Mouse (Mus musculus) kidney, adult 8-10 months (tissue): Measurements from ENCODE around the gene Fkbp5.

Source experiments
- DNase-seq, 2 experiments: peaks; one replicate each; pipeline ENCODE4 v3.0.0; 2022

Fkbp5 gene

DNA sequence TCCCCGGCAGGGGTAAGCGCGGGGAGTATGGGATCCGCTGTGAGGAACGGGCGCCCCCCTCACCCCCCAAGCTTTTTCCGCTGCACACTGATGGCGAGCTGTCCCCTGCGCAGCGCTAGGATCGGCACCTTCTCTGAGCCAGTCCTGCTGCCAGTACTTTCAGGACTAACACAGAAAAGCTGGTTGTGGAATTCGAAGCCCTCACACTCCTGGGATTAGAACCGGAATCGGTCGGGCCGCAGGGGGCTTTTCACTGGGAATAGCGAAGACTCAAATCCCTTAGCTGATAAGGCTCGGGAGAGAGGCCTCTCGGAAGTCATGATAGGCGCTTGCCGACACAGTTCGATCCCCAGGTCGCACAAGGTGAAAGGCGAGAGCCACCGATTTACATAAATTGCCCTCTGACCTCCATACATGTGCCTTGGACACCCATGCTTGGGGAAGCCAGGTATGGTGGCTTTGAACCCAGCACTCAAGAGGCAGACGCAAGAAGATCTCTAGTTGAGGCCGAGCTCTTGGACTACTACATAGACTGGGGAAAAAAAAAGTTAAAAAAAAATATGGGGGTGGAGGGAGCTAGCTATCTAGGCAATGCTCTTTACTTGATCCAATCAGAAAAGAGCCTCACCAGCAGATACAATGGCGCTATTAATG lies 6.2 kb upstream of the Fkbp5 start:
- no peak for DNase-seq

DNA sequence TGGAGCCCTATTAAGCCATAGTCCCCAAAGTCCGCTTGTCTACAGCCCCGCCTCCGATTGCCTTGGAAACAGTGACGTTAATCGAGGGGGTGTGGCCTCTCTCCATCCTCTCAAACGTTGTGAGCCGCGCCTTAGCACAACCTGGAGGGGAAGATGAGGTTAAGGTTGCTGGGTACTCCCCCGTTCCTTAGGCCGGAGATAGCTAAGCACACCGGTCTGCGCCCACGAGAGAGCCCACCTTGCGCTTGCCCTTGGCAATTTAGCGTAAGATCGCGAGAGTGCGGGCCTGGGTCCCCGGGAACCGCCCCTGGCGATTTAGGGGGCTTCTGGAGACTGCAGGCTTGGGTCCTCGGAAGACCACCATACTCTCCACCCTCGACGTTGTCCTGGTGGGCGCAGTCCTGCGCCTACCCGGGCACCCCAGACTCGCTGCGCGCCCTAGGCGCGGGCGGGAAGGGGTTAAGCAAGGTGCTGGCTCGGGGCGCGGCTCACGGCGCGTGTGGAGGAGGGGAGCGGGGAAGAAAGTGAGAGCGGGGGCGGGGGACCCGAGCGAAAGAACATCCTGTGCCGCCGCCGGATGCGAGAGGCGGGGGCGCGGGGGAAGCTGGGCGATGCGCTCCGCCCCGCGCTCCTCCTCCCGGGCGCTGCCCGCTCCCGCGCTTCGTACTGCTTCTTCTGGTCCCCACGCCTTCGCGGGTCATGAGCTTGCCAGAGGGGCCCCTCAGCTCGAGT lies 5.5 kb upstream of the Fkbp5 start:
- DNase-seq, result peak; percentile 93 to 98

DNA sequence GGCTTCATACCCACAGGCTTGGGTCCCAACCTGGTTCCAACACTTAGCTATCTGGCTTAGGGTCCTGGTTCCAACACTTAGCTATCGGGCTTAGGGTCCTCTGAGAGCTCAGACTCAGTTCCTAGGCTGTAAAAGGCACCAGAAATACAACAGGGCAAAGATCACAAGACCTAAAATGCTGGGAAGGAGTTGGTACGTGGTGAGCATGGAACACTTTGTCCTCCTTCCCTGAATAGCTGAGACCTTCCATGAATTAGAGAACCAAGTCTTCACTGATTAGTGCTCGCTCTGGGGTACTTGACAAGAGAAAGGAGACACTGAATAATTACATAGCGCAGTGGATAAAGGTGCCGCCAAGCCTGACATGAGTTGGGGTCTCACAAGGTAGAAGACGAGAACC lies 4.6 kb upstream of the Fkbp5 start:
- DNase-seq, result peak in 1 of 2 experiments; percentile 51

DNA sequence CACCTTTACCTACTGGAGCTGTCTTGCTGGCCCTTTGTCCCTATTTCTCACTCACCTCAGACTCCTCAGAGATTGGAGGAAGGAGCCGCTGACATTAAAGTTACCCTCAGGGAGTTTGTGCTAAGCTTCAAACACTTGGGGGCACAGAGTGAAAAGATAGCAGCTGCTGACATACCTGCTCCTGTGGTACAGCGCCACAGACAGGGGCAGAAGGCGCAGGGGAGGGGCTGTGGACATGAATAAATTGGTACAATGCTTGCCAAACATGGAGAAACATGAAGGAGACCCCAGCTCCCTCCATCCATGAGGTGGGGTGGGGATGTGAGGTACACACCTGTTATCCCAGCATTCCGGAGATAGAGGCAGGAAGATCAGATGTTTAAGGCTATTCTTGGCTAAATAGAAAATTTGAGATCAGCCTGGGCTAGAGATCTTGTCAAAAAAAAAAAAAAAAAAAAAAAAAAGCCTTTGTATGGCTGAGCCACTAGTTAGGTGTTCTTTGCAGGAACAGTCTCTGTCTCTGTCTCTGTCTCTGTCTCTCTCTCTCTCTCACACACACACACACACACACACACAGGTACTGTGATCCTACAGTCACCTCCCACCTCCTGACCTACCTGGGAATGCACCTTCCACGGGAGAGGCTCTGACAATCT lies 3.9 kb upstream of the Fkbp5 start:
- no peak for DNase-seq

DNA sequence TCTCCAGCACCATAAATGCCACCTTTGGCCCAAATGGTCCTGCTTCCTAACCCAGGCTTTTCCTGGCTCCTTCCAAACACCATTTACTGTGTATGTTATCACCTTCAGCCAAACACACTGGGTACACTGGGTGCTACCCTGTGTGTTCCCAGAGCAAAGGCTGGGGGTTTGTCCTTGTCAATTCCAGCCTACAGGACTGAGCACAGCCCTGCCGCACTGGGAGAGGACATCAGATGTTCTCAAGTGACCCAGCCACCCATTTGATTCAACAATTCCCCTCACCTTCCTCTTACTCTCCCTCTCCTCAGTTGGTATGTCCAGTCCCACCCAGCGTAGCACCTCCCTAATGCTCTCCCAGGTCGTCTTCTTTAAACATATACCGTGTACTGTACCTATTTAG lies 3.2 kb upstream of the Fkbp5 start:
- no peak for DNase-seq

DNA sequence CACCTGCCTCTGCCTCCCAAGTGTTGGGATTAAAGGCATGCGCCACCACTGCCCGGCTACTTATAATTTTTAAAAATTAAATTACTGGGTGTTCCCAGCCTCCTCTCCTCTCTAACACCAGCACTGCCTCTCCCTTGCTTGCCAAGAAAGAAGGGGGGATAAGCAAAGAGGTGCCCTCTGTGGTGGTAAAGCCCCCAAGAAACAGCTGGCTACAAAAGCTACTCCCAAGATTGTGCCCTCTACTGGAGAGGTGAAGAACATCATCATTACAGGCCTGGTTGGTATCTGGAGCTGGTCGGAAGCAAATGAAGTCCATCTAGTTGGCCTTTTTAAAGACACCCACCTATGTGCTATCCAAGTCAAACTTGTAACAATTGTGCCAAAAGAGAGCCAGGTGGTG lies 2.5 kb upstream of the Fkbp5 start:
- DNase-seq, result no peak

DNA sequence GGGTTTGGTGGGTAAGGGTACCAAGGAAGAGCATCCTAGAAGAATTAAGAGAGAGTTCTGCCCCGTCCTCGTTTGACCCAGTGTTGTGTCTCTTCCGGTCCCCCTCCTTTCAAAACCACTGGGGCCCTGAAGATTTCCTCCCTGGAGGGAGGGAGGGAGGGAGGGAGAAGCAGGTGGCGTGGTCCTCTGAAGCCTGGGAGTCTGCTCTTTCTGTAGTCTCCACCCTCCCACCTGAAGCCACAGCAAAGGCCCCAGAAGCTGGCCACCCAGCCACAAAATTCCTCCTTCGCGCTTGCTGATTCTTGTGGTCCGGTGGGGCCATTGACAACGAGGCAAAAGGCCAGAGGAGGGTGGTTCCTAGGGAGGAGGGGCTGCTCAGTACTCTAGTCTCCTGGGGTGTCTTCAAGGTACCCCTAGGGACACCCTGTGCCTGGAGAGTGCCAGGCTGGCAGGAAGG lies 1.3 kb upstream of the Fkbp5 start:
- peak in 1 of 2 experiments; percentile 60 for DNase-seq

DNA sequence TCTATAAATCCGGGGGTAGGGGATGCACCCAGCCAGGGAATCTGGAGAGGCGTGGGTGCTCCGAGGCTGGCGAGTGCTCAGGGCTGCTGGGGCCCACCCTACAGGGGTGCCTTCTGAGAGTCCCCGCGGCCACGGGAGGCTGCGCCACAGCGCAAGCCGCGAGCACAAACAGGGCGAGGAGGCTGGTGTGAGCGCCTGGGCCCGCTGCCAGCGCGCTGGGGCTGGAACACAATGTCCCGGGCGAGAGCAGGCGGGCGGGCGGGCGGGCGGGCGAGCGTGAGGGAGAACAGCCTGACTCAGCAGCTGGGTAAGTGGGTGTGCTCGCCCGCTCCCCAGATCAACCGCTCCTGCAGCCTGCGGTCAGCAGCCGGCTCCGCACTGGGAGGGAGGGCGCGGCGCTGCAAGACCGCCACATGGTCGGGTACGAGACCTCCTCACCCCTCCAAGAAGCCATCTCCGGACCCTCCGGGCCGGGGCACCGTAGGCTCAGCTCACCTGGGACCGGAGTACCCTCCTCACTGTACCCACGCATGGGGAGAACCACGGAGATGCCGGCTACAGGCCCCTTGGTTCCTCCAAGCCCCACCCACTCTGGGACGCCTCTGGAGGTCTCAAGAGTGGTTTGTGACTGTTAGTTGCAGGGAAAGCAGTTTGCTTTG lies 758 bp upstream of the Fkbp5 start:
- peak; percentile 92 to 94 for DNase-seq

DNA sequence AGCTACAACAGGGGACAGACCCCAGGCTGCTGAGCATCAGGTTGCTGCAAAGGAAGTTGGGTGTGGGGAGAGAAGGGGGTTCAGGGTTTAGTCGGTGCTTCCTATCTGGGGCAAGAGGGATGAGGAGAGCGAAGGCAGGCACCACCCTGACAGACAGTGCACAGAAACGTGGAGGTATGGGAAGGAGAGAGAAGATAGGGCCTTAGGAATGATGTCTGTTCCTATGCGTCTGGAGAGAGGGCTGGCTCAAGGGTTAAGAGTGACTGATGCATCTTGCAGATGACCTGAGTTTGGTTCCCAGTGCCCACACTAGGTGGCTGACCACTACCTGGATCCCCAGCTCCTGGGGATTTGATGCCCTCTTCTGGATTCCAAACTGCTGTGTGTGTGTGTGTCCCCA lies 446 bp downstream of the Fkbp5 start:
- DNase-seq, result no peak

DNA sequence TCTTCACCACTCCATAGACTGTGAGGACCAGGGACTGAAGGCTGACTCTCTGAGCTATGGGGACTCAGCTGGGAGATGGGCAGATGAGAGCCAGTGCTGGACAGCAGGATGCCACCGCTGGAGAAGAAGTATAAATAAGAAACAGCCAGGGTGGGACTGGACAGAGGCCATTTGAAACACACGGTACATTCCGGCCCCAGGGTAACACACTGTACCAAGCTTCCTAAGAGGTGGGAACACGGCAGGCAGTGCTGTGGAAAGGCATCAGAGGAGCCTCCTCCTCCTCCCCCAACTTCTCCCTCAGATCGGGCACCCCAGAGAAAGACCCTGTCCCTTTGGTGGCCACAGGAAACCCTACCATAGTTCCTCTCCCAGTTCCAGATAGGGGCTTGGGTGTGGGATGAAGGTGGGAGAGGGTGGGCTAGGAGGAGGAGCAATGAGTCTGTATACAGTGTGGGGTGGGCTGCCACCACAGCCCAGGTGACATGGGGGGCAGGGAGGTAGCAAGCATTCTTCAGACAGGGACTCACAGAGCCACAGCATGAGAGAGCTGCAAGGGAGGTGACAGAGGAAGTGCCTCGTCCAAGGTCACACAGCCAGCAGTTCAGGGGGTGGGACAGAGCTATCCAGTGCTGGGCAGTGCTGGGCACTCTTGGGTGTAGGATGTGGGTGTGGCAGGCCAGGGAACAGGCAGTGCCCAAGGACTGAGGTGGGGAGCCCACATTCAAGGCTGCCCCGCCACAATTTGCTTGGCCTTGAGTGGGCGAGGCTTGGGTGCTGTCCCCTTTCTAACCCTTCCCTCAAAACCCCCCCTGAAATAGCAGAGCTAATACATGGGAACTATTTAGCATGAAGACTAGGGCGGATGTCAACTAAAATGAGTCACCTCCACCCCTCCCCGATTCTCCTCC lies 1.6 kb downstream of the Fkbp5 start:
- DNase-seq, result peak; percentile 56 to 58

DNA sequence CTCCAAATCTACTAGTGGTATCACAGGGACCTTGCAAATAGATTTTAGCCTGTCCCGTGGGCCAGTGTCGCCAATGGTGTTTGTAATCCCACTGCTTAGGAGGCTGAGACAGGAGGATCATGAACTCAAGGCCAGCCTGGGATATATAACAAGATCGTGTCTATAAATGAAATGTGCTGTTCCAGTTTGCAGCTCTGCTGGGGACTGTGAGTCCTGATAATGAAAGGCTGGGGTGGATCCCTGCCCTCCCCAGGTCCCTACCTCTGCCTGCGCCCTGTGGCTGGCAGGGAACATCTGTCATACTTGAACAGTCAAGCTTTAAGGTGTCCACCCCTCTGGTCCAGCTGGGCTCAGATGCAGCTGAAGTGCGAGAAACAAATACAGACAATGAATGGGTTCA lies 2.8 kb downstream of the Fkbp5 start:
- no peak for DNase-seq

DNA sequence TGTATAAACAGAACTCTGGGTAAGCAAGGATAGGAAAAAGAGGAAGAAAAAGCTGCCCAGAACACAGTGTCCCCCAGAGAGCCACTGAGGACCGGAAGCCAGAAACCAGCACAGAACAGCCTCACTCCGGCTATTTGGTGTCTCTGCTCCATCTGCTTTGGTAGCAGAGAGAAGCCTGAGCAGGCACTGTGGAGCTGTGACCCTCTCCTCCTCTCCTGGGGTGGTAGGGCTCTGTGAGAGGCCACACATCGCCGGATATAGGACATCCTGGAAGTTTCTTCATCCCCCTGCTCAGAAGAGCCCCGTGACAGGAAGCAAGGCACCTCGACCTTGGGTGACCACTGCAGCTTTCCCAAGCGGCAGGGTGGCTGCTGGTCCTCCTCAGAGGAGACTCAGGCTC lies 3.5 kb downstream of the Fkbp5 start:
- DNase-seq, result peak in 1 of 2 experiments; percentile 34

DNA sequence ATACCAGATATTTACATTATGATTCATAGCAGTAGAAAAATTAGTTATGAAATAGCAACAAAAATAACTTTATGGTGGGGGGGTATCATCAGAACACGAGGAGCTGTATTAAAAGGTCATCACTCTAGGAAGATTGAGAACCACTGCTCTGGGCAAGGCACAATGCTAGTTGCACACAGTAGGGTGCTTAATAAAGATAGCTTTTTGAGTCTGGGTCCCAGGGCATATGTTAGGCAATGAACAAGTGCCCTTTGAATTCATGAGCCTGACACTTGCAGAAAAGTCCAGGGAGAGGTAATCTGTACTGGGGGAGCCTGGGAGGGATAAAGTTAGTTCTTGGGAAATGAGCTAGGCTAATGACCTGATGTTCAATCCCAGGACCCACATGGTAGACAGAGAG lies 4.0 kb downstream of the Fkbp5 start:
- DNase-seq, result no peak

DNA sequence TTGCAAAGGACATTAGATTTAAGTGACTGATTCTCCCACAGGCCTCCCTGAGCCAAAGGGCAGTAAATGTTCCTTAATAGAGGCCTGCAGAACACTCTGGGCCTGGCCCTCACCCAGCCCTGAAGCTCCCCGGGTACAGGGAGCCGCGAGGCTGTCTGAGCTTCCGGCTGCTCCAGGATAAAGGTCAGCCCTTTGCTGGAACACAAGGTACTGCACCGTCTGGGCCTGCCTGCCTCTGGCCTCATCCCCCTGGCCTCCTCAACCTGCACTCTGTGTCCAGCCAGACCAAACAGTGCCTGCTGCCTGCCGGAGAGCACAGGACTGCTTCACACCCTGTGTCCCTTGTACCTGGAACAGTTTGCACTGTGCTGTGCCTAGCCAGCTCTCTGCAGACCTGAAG lies 4.6 kb downstream of the Fkbp5 start:
- peak; percentile 93 to 94 for DNase-seq

DNA sequence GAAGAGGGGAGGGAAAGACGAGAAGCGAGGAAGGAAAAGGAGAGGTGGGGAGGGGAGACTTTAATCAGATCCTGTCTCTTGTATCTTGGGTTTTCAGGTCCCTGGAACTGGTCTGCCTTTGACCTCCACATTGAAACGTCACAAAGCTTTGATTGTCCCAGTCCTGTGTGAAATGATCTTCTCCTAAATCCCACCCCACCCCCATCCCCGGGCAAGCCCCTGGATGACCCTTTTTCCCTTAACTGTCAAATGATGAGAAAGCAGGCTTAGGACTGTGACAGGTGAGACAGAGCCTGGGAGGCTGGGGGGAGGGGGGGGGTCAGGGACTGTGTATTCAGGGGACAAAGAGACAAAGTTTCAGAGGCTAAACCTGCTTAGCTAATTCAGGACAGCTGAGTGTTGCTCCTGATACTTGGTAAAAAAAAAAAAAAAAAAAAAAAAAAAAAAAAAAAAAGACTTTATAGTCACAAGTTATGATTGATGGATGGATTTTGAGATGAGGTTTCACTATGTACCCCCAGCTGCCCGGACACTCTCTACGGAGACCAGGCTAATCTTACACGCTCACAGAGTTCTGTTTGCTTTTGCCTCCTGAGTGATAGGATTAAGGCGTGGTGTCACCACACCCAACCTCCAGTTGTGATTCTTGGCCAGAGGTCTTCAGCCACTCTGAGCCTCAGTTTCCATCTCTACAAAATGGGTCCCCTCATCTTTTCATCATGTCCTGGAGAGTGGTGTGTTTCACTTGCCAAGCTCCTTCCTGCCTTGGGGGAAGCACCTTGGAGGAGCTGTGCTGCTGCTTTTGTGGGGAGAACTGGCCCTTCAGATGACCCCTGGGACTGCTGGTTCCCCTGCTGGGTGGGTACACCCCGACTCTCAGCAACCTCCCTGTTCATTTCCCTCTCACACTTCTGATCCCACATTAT lies 5.4 kb downstream of the Fkbp5 start:
- DNase-seq, result no peak

DNA sequence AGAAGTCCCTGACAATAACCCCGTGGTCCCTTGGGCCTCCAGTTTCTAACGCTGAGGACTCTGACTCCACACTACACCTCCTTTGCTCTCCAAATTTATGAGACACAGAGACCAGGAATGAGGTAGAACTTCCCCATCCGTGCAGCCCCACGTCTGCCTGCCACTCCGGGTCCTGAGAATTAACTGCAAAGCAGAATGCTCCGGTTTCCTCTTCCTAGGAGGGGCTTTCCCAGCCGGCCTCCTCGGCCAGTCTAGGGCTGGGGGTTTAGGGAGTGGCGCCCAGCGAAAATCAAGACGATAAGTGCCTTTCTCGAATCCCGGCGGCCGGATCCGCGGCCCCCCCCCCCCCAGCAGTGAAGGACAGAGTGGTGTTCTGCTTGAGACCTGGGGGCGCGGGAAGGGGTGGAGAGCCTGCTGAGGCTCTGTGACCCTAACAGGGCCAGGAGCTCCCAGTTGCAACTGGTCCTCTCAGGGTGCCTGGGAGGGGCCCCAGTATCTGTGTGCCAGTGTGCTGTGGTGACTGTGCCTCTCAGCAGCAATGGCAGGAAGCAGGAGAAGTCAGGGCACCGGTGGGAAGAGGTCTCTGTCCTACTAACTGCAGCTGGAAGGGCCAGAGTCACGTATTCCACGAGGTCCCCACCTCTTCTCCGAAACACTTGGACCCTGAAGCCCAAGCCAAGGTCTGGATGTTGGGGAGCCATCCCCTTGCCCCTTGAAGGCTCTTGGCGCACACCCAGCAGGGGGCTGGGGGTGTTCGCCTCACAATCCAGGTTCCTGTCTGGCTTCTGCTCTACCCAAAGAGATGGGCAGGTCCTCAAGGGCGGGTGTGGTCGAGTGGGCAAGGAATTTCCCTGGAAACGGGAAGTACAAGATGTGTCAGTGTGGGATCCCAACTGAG lies 6.6 kb downstream of the Fkbp5 start:
- DNase-seq, result no peak

DNA sequence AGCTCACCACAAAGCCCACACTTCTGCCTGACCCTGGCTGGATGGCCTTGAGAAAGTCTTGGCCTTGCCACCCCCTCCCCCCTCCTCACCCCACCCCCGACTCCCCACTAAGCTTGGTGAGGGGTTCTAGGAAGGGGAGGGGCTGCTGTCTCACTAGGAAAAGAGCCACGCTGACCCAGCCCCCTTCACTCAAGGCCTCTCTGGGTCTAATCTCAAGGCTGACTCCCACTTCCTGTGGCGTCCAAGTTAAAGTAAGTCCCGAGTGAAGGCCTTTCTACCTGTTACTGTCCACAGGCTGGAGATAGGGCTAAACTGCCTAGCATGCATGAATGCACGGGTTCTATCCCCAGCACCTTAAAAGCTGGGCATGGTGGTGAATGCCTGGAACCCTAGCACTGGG lies 9.8 kb downstream of the Fkbp5 start:
- DNase-seq, result no peak

DNA sequence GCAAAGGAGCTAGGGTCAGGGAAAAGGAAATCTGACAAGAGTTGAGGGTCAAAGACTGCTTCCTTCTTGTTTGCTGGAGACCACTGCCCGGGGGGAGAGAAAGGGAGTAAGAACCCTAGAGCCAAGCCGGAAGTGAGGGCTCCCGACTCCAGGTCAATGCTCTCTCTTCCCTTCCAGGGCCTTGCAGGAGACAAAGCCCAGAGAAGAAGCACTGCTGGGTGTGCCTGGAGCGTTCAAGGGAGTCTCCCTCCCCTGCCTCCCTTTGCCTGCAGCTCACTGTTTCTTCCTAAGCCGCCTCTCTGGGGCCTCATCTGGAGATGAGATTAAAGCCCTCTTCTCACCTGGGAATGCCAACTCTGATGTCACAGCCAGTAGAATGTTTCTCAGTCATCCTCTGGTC lies 10.4 kb downstream of the Fkbp5 start:
- DNase-seq, result no peak

DNA sequence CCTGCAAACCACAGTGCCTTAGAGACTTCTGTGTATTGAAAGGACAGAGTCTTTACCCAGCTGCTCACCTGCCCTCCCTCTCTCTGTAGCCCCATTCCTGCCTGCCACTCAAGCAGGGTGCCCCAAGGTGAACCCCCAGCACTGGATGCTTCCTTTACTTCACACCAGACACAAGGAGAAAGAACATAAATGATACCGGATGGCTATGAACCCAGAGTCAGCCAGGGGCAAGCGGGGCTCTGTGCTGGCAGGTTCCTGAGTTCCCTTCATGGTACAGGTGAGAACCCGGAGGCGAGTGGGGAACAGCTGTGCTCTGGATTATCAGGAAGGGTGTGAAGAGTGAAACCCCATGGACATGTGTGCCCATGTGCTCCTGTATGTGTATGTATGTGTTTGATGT lies 11.7 kb downstream of the Fkbp5 start:
- DNase-seq, result no peak

DNA sequence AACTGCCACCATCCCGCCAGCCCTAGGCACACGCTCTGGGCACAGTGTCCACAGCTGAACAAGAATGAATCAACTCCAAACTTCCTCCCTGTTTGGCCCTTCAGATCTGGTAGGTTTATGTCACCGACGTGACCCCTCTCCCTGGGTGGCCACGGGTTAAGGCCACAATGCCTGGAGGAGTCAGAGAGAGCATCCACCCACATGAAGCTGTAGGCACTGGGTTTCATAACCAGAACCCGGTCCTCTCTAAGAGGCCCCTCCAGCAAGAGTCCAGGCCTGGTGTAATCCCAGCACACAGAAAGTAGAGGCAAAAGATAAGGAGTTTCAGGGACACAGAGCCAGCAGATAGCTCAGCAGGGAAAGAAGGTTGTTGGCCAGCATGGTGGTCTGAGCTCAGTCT lies 13.1 kb downstream of the Fkbp5 start:
- DNase-seq, result no peak
